Mouse (Mus musculus): ENCODE data around the gene Ccdc61.
"Not testable (repeated sequence)": the region's sequence is repeated elsewhere in the genome, so short reads cannot be mapped to it uniquely, and the experiment has no call there.

Gene Ccdc61

GRCm38 (mm10) chr7:18916254-18916653, 6.0 kb upstream of the Ccdc61 start:
- no peak for DNase-seq (ENCODE audit: low spot score)

GRCm38 (mm10) chr7:18909797-18910196, 418 bp downstream of the Ccdc61 start:
- no peak for DNase-seq (ENCODE audit: low spot score)

GRCm38 (mm10) chr7:18904971-18905370, 5.2 kb downstream of the Ccdc61 start:
- no peak for DNase-seq (ENCODE audit: low spot score)

- no peak for DNase-seq (ENCODE audit: low spot score)
Measured at GRCm38 (mm10) chr7:18902486-18902885, 7.7 kb downstream of the Ccdc61 start.

- no peak for DNase-seq (ENCODE audit: low spot score)
Measured at GRCm38 (mm10) chr7:18900513-18900912, 9.7 kb downstream of the Ccdc61 start.

GRCm38 (mm10) chr7:18896536-18896935, 13.7 kb downstream of the Ccdc61 start:
- DNase-seq (ENCODE audit: low spot score) = peak; percentile 76

DNA sequence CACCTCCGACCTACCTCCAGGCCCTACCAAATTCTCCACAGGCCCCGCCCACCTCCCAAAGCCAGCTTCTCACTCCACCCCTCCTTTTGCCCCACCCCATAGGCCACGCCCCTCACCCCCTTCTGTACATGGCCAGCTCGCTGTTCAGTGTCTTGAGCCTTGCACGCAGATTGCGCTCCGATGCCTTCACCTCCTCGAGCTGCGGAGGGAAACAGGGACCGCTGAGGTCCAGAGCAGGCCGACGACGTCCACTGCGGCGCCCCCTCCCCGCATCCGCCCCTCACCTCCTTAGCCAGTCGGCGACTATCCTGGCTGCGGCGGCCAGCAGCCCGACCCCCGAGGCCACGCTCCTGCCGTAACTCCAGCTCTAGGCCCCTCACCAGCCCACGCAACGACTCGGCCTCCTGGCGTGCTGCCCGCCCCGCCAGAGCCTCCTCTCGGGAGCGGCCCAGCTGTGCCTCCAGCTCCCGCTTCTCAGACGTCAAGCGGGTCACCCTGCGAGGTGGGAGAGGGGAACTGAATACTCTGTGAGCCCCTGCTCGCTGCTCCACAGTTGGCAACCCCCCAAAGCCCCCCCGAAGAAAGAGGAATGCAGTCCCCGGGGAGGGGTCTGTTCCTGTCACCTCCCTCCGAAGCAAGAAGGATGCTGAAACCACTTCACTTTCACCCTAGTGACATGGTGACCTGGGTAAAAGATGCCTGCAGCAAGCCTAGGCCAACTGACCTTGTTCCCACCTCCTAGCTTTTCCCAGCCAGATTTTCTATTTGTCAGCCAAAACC, 16.4 kb downstream of the Ccdc61 start:
- peak; percentile 72 for DNase-seq (ENCODE audit: low spot score)

- no peak for DNase-seq (ENCODE audit: low spot score)
Measured at GRCm38 (mm10) chr7:18893009-18893408, 17.2 kb downstream of the Ccdc61 start.

DNA sequence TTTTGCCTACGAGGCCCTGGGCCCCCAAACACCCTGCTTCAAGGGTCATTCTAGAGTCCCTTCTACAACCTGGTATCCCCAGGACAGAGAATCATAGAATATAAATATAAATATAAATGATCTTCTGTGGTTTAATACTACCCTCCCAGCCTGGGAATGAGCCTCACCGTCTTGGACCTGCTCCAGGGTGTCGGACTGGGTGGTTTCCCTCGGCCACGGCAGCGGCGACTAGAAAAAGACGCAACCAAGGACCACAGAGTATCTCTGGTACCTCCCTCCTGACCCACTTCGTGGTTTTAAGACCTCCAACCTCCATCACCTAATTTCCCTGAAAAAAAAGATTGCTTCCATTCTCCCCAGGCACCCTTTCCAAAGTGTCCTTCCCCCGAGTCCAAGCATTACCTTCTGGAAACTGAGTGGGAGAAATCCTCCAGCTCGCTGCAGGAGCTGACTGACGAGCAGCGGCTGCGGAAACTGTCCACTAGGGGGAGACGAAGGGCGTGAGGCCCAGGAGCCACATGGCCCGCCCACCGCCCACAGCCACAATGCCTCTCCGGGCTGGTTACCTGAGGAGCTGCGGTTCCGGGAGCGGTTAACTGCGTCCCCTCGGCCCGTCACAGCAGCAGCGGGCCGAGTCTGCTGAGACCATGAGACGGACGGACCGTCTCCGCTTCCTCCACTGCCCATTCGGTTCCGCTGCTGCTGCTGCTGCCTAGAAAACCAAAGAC, 18.2 kb downstream of the Ccdc61 start:
- peak; percentile 86 for DNase-seq (ENCODE audit: low spot score)

- DNase-seq (ENCODE audit: low spot score) = no peak
Measured at GRCm38 (mm10) chr7:18890848-18891247, 19.4 kb downstream of the Ccdc61 start.

DNA sequence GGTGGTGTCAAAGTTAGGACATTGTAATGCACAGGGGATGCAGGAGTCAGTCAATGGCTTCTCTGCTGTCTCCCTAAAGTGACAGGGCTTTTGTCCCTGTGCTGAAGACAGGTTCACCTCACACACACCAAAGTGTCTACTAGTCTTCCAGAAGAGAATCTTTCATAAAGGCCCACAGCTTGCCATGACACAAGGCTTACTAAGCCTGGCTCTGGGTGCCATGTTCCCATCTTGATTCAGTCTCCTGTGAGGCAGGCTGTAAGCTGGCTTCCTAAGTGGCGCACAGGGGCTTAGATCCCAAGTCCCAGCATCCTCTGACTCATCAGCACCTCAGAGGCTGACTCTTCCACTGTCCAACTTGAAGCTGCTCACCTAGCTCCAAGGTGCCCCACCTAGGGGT, 23.3 kb downstream of the Ccdc61 start:
- no peak for DNase-seq (ENCODE audit: low spot score)

- no peak for DNase-seq (ENCODE audit: low spot score)
Measured at GRCm38 (mm10) chr7:18884745-18885422, 25.3 kb downstream of the Ccdc61 start.

GRCm38 (mm10) chr7:18883991-18884744, 26.0 kb downstream of the Ccdc61 start:
- no peak for DNase-seq (ENCODE audit: low spot score)

- no peak for DNase-seq (ENCODE audit: low spot score)
Measured at GRCm38 (mm10) chr7:18878691-18879090, 31.5 kb downstream of the Ccdc61 start.

GRCm38 (mm10) chr7:18875372-18875771, 34.8 kb downstream of the Ccdc61 start:
- DNase-seq (ENCODE audit: low spot score) = no peak

- DNase-seq (ENCODE audit: low spot score) = peak; percentile 71
Measured at GRCm38 (mm10) chr7:18873253-18873652, 37.0 kb downstream of the Ccdc61 start.

GRCm38 (mm10) chr7:18872816-18873215, 37.4 kb downstream of the Ccdc61 start:
- DNase-seq (ENCODE audit: low spot score) = no peak

DNA sequence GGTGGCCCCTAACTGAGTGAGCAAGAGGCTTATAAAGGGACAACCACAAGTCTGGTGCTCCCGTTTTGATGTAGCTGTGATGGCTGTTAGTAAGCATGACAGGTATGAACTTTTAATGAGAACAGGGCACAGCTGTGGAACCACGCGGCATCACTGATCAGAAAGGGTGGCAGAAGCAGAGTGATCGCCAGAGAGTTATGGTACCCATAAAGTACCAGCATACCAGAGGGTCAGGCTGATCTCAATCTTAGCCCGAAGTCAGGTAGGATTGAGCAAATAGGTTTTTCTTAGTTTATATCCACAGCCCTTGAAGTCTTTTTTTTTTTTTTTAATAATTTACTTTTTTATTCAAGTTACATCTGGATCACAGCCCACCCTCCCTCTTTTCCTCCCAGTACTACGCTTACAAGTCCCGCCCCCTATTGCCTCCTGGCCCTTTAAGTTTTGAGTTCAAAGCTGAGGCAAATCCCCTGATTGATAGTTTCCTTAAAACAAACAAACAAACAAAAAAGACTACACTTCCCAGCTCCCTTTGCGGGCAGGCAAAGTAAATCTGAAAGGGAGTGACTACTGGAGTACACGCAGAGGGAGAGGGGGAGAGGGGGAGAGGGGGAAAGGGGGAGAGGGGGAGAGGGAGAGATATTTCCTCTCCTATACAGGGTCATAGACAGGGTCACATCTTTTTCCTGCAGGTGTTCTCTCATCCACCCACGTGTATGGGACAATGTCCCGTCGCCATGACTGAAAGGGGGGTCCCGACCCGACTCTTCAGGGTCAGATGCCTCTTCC, 38.0 kb downstream of the Ccdc61 start:
- no peak for DNase-seq (ENCODE audit: low spot score)

DNA sequence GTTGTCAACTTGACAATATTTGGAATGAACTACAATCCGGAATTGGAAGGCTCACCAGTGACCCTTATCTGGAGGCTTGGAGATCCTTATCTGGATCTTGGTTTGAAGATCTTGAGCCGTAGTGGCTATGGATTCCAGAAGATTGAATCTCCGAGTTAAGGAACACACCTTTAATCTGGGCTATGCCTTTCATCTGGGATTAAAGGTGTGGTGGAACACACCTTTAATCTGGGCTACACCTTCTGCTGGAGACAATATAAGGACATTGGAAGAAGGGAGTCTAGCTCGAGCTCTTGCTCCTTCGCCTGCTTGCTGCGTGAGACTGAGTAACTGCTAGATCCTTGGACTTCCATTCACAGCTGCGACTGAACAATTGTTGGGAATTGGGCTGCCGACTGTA, 39.2 kb downstream of the Ccdc61 start, which contains the start of gene Pglyrp1:
Gene Pglyrp1 (plus strand): TSS at position 301 of the 400 bp plus-strand sequence.
- not testable (repeated sequence) for DNase-seq (ENCODE audit: low spot score)

- no peak for DNase-seq (ENCODE audit: low spot score)
Measured at GRCm38 (mm10) chr7:18868491-18868890, 41.7 kb downstream of the Ccdc61 start.

GRCm38 (mm10) chr7:18862801-18863200, 47.4 kb downstream of the Ccdc61 start:
- no peak for DNase-seq (ENCODE audit: low spot score)
